Mouse (Mus musculus): ENCODE data around the gene Maats1. TPM values are rescaled to one million over a fixed set of nuclear protein-coding genes. Genes with fewer than 3 reads are reported as not detected.
A peak's percentile ranks its signal among the peaks of the same experiment; 100 is the strongest.

The Maats1 gene
- 0.09 and 0.14 TPM in 2 replicates for polyA plus RNA-seq (2015; fragmentation: Nextera tagmentation; extraction: Ambion mirVana)

DNA sequence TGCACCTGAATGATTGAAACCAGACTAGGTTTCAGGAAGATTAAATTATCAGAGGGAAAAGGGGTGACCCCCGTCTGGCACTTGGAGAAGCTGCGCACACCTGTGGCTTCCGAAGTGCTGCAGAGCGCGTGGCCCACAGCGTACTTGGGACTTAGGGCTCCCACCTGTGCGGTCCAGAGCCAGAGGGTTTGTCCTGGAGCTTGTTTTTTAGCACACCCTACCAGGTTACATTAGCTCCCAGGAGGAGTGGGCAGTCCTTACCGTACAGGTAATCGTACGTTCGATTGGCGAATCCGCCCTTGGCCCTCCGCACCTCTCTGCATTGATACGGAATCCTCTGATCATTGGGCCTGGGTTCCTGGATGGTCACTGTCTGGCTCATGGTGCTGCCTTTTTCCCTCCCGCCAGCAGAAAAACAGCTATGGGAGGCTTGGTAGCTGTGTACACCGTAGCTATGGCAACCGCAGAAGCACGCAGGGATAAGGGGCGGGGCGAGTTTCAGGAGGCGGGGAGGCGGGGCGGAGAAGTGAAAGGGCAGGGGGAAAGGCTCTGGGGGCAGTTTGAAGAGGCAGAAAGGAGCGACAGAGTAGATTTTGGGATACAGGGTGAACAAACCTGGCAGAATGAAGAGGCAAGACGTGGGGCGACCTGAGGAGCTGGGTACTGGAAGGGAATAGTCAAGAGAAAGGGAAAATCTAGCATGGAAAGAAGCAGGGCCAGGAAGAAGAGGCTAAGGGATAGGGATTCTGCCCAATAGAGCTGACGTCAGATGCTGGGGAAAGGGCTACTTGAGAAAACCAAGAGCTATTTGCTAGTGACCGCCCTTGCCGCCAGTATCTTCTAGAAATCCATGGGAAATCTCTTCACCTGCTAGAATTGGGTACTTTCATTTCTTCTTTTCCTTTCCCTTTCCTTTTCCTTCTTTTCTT is at the start of gene Maats1:
Gene Maats1, minus strand, starts transcription at position 748 of the 929 bp plus-strand sequence.
- Histone ChIP-seq H3K4me3 (replicated peaks) (peak within 1 kb of the TSS; percentile 35), H3K36me3 (no peaks in the 10 kb centered on the region), H3K27me3 (replicated peaks) (no peaks in the 10 kb centered on the region), H3K4me1 (peaks cover 8% of the 10 kb centered on the region), H3K27ac (no peak within 1 kb of the TSS), H3K9me3 (no peaks in the 10 kb centered on the region), H3K9ac (no peak within 1 kb of the TSS), H3K4me2 (peak within 1 kb of the TSS; percentile 74)
- ATAC-seq (ENCODE audit: insufficient read depth, low FRiP score, low read depth) = peak; percentile 82
- 12% methylated on average over 30 of the region's 30 CpGs for WGBS

GRCm38 (mm10) chr16:38390322-38390721 is 48.4 kb upstream of the Maats1 start:
- WGBS = 86% methylated on average over 7 of the region's 7 CpGs

GRCm38 (mm10) chr16:38389284-38389893 is 47.4 kb upstream of the Maats1 start:
- Histone ChIP-seq H3K9me3 (no peaks in the 10 kb centered on the region), H3K27ac (no peak overlapping the region), H3K9ac (no peak overlapping the region), H3K4me1 (no peaks in the 10 kb centered on the region), H3K27me3 (replicated peaks) (no peaks in the 10 kb centered on the region), H3K4me3 (replicated peaks) (no peak overlapping the region), H3K4me2 (no peak overlapping the region), H3K36me3 (no peaks in the 10 kb centered on the region)
- WGBS = 74% methylated on average over 8 of the region's 8 CpGs
- no peak for ATAC-seq (ENCODE audit: insufficient read depth, low FRiP score, low read depth)

More at GRCm38 (mm10) chr16:38390322-38390721, 48.4 kb upstream of the Maats1 start:
- H3K9ac ChIP-seq = no peak overlapping the region
- H3K27ac ChIP-seq = no peak overlapping the region
- no peak overlapping the region for H3K4me3 ChIP-seq (replicated peaks)
- H3K9me3 ChIP-seq = no peaks in the 10 kb centered on the region
- H3K27me3 ChIP-seq (replicated peaks) = no peaks in the 10 kb centered on the region
- H3K4me1 ChIP-seq = no peaks in the 10 kb centered on the region
- no peak overlapping the region for H3K4me2 ChIP-seq
- no peaks in the 10 kb centered on the region for H3K36me3 ChIP-seq
- no peak for ATAC-seq (ENCODE audit: insufficient read depth, low FRiP score, low read depth)

- 74% methylated on average over 6 of the region's 6 CpGs for WGBS
These were observed 46.8 kb upstream of the Maats1 start for GRCm38 (mm10) chr16:38388757-38389156.

GRCm38 (mm10) chr16:38387389-38387788 is 45.4 kb upstream of the Maats1 start:
- Histone ChIP-seq H3K4me2 (no peak overlapping the region), H3K4me1 (no peaks in the 10 kb centered on the region), H3K4me3 (replicated peaks) (no peak overlapping the region), H3K27me3 (replicated peaks) (no peaks in the 10 kb centered on the region), H3K36me3 (no peaks in the 10 kb centered on the region), H3K9ac (no peak overlapping the region), H3K27ac (no peak overlapping the region), H3K9me3 (no peaks in the 10 kb centered on the region)
- no peak; the same call in 1 of the 2 replicates for ATAC-seq (ENCODE audit: insufficient read depth, low FRiP score, low read depth)
- 86% methylated on average over 6 of the region's 6 CpGs for WGBS

More at GRCm38 (mm10) chr16:38388757-38389156, 46.8 kb upstream of the Maats1 start:
- Histone ChIP-seq H3K4me3 (replicated peaks) (no peak overlapping the region), H3K36me3 (no peaks in the 10 kb centered on the region), H3K27me3 (replicated peaks) (no peaks in the 10 kb centered on the region), H3K4me1 (no peaks in the 10 kb centered on the region), H3K4me2 (no peak overlapping the region), H3K9ac (no peak overlapping the region), H3K9me3 (no peaks in the 10 kb centered on the region), H3K27ac (no peak overlapping the region)
- no peak for ATAC-seq (ENCODE audit: insufficient read depth, low FRiP score, low read depth)

GRCm38 (mm10) chr16:38385700-38386099 is 43.8 kb upstream of the Maats1 start:
- H3K9me3 ChIP-seq = no peaks in the 10 kb centered on the region
- H3K27ac ChIP-seq = no peak overlapping the region
- H3K4me2 ChIP-seq = no peak overlapping the region
- H3K27me3 ChIP-seq (replicated peaks) = no peaks in the 10 kb centered on the region
- H3K9ac ChIP-seq = no peak overlapping the region
- no peak for ATAC-seq (ENCODE audit: insufficient read depth, low FRiP score, low read depth)
- H3K36me3 ChIP-seq = no peaks in the 10 kb centered on the region
- no peaks in the 10 kb centered on the region for H3K4me1 ChIP-seq
- 91% methylated on average over 4 of the region's 4 CpGs for WGBS
- no peak overlapping the region for H3K4me3 ChIP-seq (replicated peaks)

DNA sequence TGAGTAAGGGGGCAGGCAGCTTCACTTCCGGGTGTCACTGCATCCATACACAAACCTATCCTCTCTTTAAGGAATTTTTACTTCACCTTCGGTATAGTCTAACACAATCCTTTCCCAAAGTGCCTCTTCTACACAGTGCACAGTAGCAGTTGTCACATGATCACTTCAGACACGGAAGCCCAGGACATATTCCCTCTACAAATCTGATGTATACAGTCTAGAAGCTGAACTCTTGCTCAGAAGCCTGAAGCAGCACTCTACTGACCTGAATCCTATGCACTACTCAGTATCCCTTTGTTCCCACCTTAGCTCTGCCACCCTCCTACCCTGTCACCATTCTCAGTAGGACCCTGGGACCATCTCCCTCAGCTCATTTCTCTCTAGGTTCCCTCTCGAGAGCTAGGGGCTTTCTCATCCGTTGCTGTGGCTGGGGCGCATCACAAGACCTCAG is 43.3 kb upstream of the Maats1 start:
- H3K9ac ChIP-seq = no peak overlapping the region
- H3K4me3 ChIP-seq (replicated peaks) = no peak overlapping the region
- no peak overlapping the region for H3K4me2 ChIP-seq
- H3K36me3 ChIP-seq = no peaks in the 10 kb centered on the region
- H3K27me3 ChIP-seq (replicated peaks) = no peaks in the 10 kb centered on the region
- H3K4me1 ChIP-seq = no peaks in the 10 kb centered on the region
- no peak for ATAC-seq (ENCODE audit: insufficient read depth, low FRiP score, low read depth)
- WGBS = 79% methylated on average over 6 of the region's 6 CpGs
- H3K27ac ChIP-seq = no peak overlapping the region
- no peaks in the 10 kb centered on the region for H3K9me3 ChIP-seq

GRCm38 (mm10) chr16:38383683-38384082 is 41.7 kb upstream of the Maats1 start:
- no peaks in the 10 kb centered on the region for H3K36me3 ChIP-seq
- no peak overlapping the region for H3K4me3 ChIP-seq (replicated peaks)
- 75% methylated on average over 2 of the region's 2 CpGs for WGBS
- no peaks in the 10 kb centered on the region for H3K4me1 ChIP-seq
- H3K27me3 ChIP-seq (replicated peaks) = no peaks in the 10 kb centered on the region
- H3K9me3 ChIP-seq = no peaks in the 10 kb centered on the region
- ATAC-seq (ENCODE audit: insufficient read depth, low FRiP score, low read depth) = no peak
- H3K4me2 ChIP-seq = no peak overlapping the region
- H3K27ac ChIP-seq = no peak overlapping the region
- H3K9ac ChIP-seq = no peak overlapping the region

DNA sequence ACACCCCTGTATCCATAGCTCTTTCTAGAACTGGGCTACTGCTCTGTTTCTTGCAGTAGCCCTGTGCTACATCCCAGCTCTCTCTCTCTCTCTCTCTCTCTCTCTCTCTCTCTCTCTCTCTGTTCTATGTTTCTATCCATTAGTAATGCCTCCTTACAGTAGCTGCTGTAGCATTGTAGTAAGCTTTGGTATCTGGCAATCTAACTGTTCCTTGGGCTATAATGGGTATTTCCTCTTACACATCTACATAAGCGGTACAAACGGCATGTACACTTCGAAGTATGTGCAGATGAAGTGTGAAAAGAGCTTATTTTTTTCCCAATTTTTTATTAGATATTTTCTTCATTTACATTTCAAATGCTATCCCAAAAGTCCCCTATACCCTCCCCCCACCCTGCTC is 38.0 kb upstream of the Maats1 start:
- Histone ChIP-seq H3K36me3 (no peaks in the 10 kb centered on the region), H3K9ac (no peak overlapping the region), H3K27me3 (replicated peaks) (no peaks in the 10 kb centered on the region), H3K4me3 (replicated peaks) (no peak overlapping the region), H3K4me2 (no peak overlapping the region), H3K9me3 (no peaks in the 10 kb centered on the region), H3K4me1 (peaks cover 5% of the 10 kb centered on the region; the same call in 1 of the 2 replicates), H3K27ac (no peak overlapping the region)
- ATAC-seq (ENCODE audit: insufficient read depth, low FRiP score, low read depth) = no peak
- 86% methylated on average over 3 of the region's 3 CpGs for WGBS

GRCm38 (mm10) chr16:38379493-38379892 is 37.5 kb upstream of the Maats1 start:
- no peak overlapping the region for H3K9ac ChIP-seq
- no peaks in the 10 kb centered on the region for H3K9me3 ChIP-seq
- no peak overlapping the region for H3K4me2 ChIP-seq
- no peak for ATAC-seq (ENCODE audit: insufficient read depth, low FRiP score, low read depth)
- no peaks in the 10 kb centered on the region for H3K36me3 ChIP-seq
- no peaks in the 10 kb centered on the region for H3K27me3 ChIP-seq (replicated peaks)
- no peak overlapping the region for H3K27ac ChIP-seq
- no peak overlapping the region for H3K4me3 ChIP-seq (replicated peaks)
- WGBS = 38% methylated on average over 3 of the region's 3 CpGs
- peaks cover 5% of the 10 kb centered on the region; the same call in 1 of the 2 replicates for H3K4me1 ChIP-seq

- H3K36me3 ChIP-seq = no peaks in the 10 kb centered on the region
- peaks cover 5% of the 10 kb centered on the region; the same call in 1 of the 2 replicates for H3K4me1 ChIP-seq
- no peak overlapping the region for H3K9ac ChIP-seq
- H3K4me3 ChIP-seq (replicated peaks) = no peak overlapping the region
- ATAC-seq (ENCODE audit: insufficient read depth, low FRiP score, low read depth) = no peak
- H3K9me3 ChIP-seq = no peaks in the 10 kb centered on the region
- H3K27ac ChIP-seq = no peak overlapping the region
- no peak overlapping the region for H3K4me2 ChIP-seq
- WGBS = 30% methylated on average over 6 of the region's 6 CpGs
- no peaks in the 10 kb centered on the region for H3K27me3 ChIP-seq (replicated peaks)
These were observed 37.1 kb upstream of the Maats1 start for GRCm38 (mm10) chr16:38379088-38379487.

- H3K36me3 ChIP-seq = no peaks in the 10 kb centered on the region
- no peak overlapping the region for H3K9ac ChIP-seq
- H3K4me2 ChIP-seq = no peak overlapping the region
- H3K4me3 ChIP-seq (replicated peaks) = no peak overlapping the region
- H3K4me1 ChIP-seq = peaks cover 5% of the 10 kb centered on the region; the same call in 1 of the 2 replicates
- no peak for ATAC-seq (ENCODE audit: insufficient read depth, low FRiP score, low read depth)
- H3K27me3 ChIP-seq (replicated peaks) = no peaks in the 10 kb centered on the region
- WGBS = 83% methylated on average over 6 of the region's 6 CpGs
- no peak overlapping the region for H3K27ac ChIP-seq
- no peaks in the 10 kb centered on the region for H3K9me3 ChIP-seq
These were observed 36.6 kb upstream of the Maats1 start for GRCm38 (mm10) chr16:38378591-38378990.
